Mouse (Mus musculus): ENCODE measurements at regions not wholly inside any gene's neighbourhood (a gene's known extent, or its start where the extent isn't known, plus 50 kb on each side); places are given as distances from the start of the nearest gene placed in this dataset.

- DNase-seq, result no peak
Observed at GRCm38 (mm10) chr10:24519795-24520512, 75.3 kb upstream of the Ccn2 start.

- no peak for DNase-seq
Observed at GRCm38 (mm10) chr10:24520515-24520914, 74.7 kb upstream of the Ccn2 start.

DNA sequence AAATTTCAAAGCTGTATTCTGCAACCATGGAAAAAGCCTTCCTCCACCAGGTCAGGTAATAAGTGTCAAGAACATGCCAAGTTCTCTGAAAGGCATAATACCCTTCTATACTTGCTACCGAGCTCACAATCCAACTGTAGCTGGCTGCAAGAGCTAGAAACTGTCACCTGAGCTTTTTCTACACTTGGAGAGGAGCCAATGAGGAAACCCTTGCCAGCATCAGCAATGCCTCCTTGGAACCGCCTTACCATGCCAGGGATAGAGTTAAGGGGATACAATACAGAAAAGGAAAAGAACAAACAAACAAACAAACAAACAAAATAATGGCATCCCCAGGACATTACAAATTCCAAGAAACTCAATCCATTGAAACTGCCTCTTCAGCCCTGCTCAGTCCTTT is 62.5 kb upstream of the Ccn2 start:
- DNase-seq, result no peak

- DNase-seq, result peak; percentile 7
Observed at GRCm38 (mm10) chr10:24534901-24535300, 60.3 kb upstream of the Ccn2 start.

DNA sequence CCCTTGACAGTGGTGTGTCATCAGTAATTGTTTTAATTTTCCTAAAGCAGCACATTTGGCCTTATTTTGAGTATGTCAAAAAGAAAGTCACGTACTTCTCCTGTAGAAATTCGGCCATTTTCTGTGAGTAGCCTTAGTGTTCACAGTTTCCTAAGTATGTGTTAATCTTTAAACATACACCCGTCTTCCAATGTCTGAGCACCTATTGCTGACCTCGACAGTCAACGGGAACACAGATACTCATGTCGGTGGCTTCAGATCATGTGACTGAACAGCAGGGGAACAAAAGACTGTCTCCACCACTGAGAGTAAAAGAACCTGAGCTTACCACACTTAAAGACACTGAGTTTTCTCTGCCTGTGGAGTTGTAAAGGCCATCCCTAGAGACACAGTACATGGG is 59.8 kb upstream of the Ccn2 start:
- DNase-seq, result no peak

GRCm38 (mm10) chr10:24541990-24542389 is 53.3 kb upstream of the Ccn2 start:
- DNase-seq, result no peak

Data from adrenal gland, adult 2 months (tissue).